9 mouse cellular contexts compared by ENCODE assay signal in the genomic region with DNA sequence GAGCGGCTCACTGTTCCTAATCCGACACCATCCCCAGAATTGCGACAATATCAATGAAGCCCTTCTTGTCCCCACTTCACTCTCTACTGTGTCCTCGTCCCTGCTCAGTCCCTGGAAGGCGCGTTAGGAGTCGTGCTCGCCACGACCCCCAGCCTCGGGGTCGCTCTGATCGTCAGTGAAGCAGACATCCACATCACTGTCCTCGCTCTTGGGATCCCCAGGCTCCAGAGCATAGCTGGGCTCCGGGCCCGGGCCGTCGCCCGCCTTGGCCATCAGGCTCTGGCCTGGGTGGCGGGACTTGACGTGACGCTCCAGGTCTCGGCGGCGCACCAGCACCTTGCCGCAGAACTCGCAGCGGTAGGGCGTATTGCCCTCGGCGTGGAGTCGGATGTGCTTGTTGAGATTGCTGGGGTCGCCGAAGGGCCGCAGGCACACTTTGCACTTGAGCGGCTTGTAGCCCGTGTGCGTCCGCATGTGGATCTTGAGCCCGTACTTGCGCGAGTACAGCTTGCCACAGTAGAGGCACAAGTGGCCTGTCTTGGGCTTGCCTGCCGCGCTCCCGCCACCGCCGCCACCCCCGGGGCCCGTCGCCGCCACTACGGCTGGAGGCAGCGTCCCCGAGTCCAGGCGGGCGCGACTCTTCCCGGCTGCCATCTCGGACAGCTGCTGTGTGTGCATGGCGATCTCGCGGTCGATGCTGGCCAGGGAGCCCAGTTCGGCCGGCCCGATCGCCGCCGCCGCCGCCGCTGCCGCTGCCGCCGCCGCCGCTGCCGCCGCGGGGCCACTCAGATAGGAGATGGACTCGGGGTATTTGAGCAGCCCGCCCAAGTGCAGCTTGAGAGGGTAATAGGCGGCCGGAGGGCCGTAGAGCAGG. TPM values are rescaled to one million over a fixed set of nuclear protein-coding genes. Genes with fewer than 3 reads are reported as not detected.
DNase-seq lines count a peak whose midpoint lies in the region; ATAC-seq and TF ChIP-seq lines count a peak whose summit lies in the region.
"Had no signal": no experiment of that assay in that cellular context is flagged by ENCODE, and none has a peak within 500 bp of the region (broad histone marks: within the 10 kb centered on the region; RNA-seq: fewer than 3 reads in every experiment).

No protein-coding gene starts in this region.

- no peak for DNase-seq in liver, adult 2 months (ENCODE audit: extremely low read depth, low read depth, low spot score)
- DNase-seq in liver: no peak
- peak; percentile 64 for DNase-seq in limb, embryonic 11.5 days (ENCODE audit: low spot score)
- DNase-seq in retina, embryonic 14.5 days (ENCODE audit: low spot score): peak; percentile 47
- no peak for DNase-seq in spleen, postnatal 10 days (ENCODE audit: low spot score in 2 of 2)
- no peak for DNase-seq in cerebellum, adult 9-10 months
- no peak for DNase-seq in adrenal gland, adult (ENCODE audit: inconsistent age in 2 of 2, low spot score in 1 of 2)

- no peak overlapping the region for H3K9ac ChIP-seq in liver, adult 2 months (ENCODE audit: low read depth, low read length)
- H3K9ac ChIP-seq in embryonic facial prominence, embryonic 12.5 days: no peak overlapping the region
- H3K9ac ChIP-seq in limb, embryonic 11.5 days (ENCODE audit: low read length): no peak overlapping the region

- H3K4me3 ChIP-seq in liver, adult 2 months (ENCODE audit: insufficient read depth, low read depth, low read length): peak overlapping the region; percentile 27; the same call in 1 of the 2 replicates
- H3K4me3 ChIP-seq in embryonic facial prominence, embryonic 12.5 days: peak overlapping the region; percentile 38
- peak overlapping the region; percentile 28 for H3K4me3 ChIP-seq in limb, embryonic 11.5 days (ENCODE audit: low read depth, low read length)

- peaks cover 36% of the 10 kb centered on the region for H3K27me3 ChIP-seq in liver, adult 2 months (ENCODE audit: control insufficient read depth, insufficient read depth, low read length)
- H3K27me3 ChIP-seq in embryonic facial prominence, embryonic 12.5 days: peaks cover 91% of the 10 kb centered on the region
- peaks cover 76% of the 10 kb centered on the region for H3K27me3 ChIP-seq in limb, embryonic 11.5 days (ENCODE audit: control insufficient read depth, insufficient read depth, low read length)

- ATAC-seq in embryonic facial prominence, embryonic 12.5 days (ENCODE audit: insufficient number of reproducible peaks, insufficient read depth, low FRiP score, low TSS enrichment): no peak
- peak; percentile 9; the same call in 1 of the 2 replicates for ATAC-seq in limb, embryonic 11.5 days (ENCODE audit: insufficient number of reproducible peaks, low FRiP score, low TSS enrichment, low read depth)

- no peaks in the 10 kb centered on the region for H3K4me1 ChIP-seq in liver, adult 2 months (ENCODE audit: control insufficient read depth, insufficient read depth, low read length)
- peaks cover 14% of the 10 kb centered on the region for H3K4me1 ChIP-seq in embryonic facial prominence, embryonic 12.5 days
- no peaks in the 10 kb centered on the region; the same call in 1 of the 2 replicates for H3K4me1 ChIP-seq in limb, embryonic 11.5 days (ENCODE audit: control insufficient read depth, insufficient read depth, low read length)

- no peak for TF ChIP-seq CTCF in liver, adult 2 months (IDR thresholded peaks at IDR 0.05; ENCODE audit: low read depth, low read length)

- TF ChIP-seq POLR2A in liver, adult 2 months (IDR thresholded peaks at IDR 0.05; ENCODE audit: extremely low read depth, insufficient read depth, low read length): no peak

- H3K79me2 ChIP-seq in liver, adult 2 months (ENCODE audit: control insufficient read depth, insufficient read depth, low read length): no peaks in the 10 kb centered on the region

- H3K36me3 ChIP-seq in liver, adult 2 months (ENCODE audit: control insufficient read depth, insufficient read depth, low read length): no peaks in the 10 kb centered on the region
- H3K36me3 ChIP-seq in embryonic facial prominence, embryonic 12.5 days: no peaks in the 10 kb centered on the region
- no peaks in the 10 kb centered on the region for H3K36me3 ChIP-seq in limb, embryonic 11.5 days (ENCODE audit: control insufficient read depth, insufficient read depth, low read length)

- no peak overlapping the region for H3K27ac ChIP-seq in liver, adult 2 months (replicated peaks; ENCODE audit: insufficient read depth, low read depth, low read length)
- no peak overlapping the region for H3K27ac ChIP-seq in embryonic facial prominence, embryonic 12.5 days
- H3K27ac ChIP-seq in limb, embryonic 11.5 days (replicated peaks; ENCODE audit: low read depth, low read length): no peak overlapping the region

- 2% methylated on average over 84 of the region's 84 CpGs for WGBS in liver, adult 2 months
- WGBS in embryonic facial prominence, embryonic 12.5 days: under 1% methylated on average over 83 of the region's 84 CpGs
- WGBS in limb, embryonic 11.5 days: under 1% methylated on average over 84 of the region's 84 CpGs

- no peaks in the 10 kb centered on the region for H3K9me3 ChIP-seq in embryonic facial prominence, embryonic 12.5 days
- H3K9me3 ChIP-seq in limb, embryonic 11.5 days (ENCODE audit: control insufficient read depth, low read length): no peaks in the 10 kb centered on the region

- H3K4me2 ChIP-seq in embryonic facial prominence, embryonic 12.5 days (replicated peaks): peak overlapping the region; percentile 54
- peak overlapping the region; percentile 50 for H3K4me2 ChIP-seq in limb, embryonic 11.5 days (ENCODE audit: low read depth, severe bottlenecking)

RNA-seq across cellular contexts. Expression of gene Prdm13, which starts 7.4 kb away (rescaled TPM):
- total RNA-seq in liver, adult 2 months (2014; rRNA removed): not detected in 2 replicates
- not detected in 2 replicates for polyA plus RNA-seq in liver, adult 2 months (2012; rRNA removed)
- polyA plus RNA-seq in embryonic facial prominence, embryonic 12.5 days (2016; fragmentation: Nextera tagmentation; extraction: Ambion mirVana): 0.15 and 0.18 TPM in 2 replicates
- polyA plus RNA-seq in limb, embryonic 11.5 days (2014; fragmentation: Nextera tagmentation; extraction: Ambion mirVana): not detected in 2 replicates
- polyA plus RNA-seq: large intestine, adult 2 months had no signal

RNA-seq across cellular contexts. Expression of gene Ccnc, which starts 49.2 kb away (rescaled TPM):
- 15.9 and 19.0 TPM in 2 replicates for total RNA-seq in liver, adult 2 months (2014; rRNA removed)
- polyA plus RNA-seq in liver, adult 2 months (2012; rRNA removed): 4.4 and 6.0 TPM in 2 replicates
- 43.4 and 48.6 TPM in 2 replicates for polyA plus RNA-seq in embryonic facial prominence, embryonic 12.5 days (2016; fragmentation: Nextera tagmentation; extraction: Ambion mirVana)
- 47.8 and 48.5 TPM in 2 replicates for polyA plus RNA-seq in limb, embryonic 11.5 days (2014; fragmentation: Nextera tagmentation; extraction: Ambion mirVana)

Comparison
In these comparisons a context has a peak if more than half of its experiments do, and no peak if none do; other contexts are left out.
1. DNase-seq: peak in limb, embryonic 11.5 days (single experiment) and retina, embryonic 14.5 days (single experiment); none in liver, adult 2 months (single experiment), liver (single experiment), spleen, postnatal 10 days (0 of 2), cerebellum, adult 9-10 months (single experiment) and adrenal gland, adult (0 of 2).
2. Peak in every context shown above with its lines, with median percentiles within 50 percentile points of each other: H3K4me3 ChIP-seq.